Mouse (Mus musculus) B cell, adult 62 days (primary cell): ENCODE measurements around the gene Mcee. TPM values are rescaled to one million over a fixed set of nuclear protein-coding genes. Genes with fewer than 3 reads are reported as not detected.

Experiments used
- total RNA-seq: library from RNA; stranded (reverse); gene quantifications from 4 replicates; pipeline ENCODE4 v1.2.4, GENCODE M21; 2023

Gene Mcee
- total RNA-seq, result 6.9 to 14.9 TPM (median 9.7 TPM) in 4 replicates

DNA sequence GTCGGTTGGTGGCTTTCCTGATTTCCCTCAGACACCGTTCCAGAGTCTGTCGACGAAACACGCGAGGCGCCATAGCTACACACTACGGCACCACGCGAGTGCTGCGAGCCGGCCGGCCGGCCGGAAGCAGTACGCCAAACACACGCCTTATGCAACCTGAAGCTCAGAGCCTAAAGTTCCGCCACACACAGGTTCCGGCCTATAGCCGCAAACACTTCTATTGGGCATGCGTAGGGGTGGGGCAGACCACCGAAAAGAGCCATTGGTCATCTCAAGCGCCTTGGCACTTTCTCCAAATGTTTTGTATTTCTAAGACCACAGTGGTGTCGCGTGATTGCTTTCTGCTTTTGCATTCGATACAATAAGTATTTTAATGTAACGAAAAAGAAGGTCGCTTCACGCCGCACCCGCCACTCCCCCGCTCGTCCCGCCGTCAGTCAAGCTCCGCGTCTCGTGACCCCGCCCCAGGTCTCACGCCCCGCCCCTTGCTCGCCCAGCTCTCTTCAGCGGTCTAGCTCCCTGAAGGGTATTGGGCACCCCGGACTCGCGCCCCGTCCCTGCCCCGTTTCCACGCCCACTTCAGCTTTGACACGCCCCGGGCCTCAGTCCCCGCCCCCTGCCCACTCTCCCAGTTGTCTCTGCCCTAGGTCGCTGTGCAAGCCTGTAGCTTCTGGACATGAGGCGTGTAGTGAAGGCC lies at the start of gene Mcee, which contains the start of gene Mphosph10:
Gene Mcee, plus strand, starts transcription at position 486 of the 697 bp plus-strand sequence.
Gene Mphosph10, minus strand, starts transcription at position 147 of the 697 bp plus-strand sequence.

DNA sequence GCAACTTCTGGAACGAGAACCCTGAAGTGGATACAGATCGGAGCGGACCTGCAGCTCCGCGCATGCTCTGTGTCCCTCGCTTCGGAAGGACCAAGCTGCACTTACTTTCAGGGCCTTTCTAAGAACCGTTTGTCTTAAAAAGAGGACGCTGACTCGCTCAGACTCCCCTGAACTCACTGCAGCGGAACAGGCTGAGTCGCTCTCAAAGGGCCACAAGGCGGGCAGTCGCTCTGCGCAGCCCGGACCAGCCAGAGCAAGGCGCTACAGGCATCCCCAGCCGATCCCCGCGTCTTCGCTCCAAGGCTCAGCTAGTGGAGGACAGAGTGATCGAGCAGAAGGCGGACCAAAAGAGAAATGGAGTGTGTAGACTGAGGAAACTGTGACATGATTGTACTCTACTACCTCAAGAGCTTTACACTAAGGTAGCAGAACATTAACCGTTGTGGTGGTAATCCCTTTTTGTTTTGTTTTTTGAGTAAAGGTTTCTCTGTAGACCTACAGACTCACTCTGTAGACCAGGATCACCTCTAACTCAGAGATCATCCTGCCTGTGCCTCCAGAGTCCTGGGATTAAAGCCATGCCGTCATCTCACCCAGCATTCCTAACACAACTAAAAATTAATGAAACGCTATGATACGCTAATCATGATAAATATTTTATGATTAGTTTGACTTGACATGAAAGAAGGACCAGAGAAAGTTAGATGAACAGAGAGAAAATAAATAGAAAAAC lies 18.4 kb upstream of the Mcee start, which contains the start of gene Fan1:
Gene Fan1, minus strand, starts transcription at position 266 of the 733 bp plus-strand sequence.

Other genes starting within 250 kb of the Mcee start
- gene Trpm1, start 238.8 kb upstream of the Mcee start, total RNA-seq, result 1.1 TPM in 1 of 4 replicates, not detected in the others
- 11.4 to 14.3 TPM (median 12.4 TPM) in 4 replicates for gene Mtmr10, start 105.0 kb upstream of the Mcee start, total RNA-seq
- 8.5 to 10.7 TPM (median 10.5 TPM) in 4 replicates for gene Fan1, start 18.5 kb upstream of the Mcee start, total RNA-seq
- gene Mphosph10, start 339 bp upstream of the Mcee start, total RNA-seq, result 46.1 to 55.3 TPM (median 51.8 TPM) in 4 replicates
- not detected in 4 replicates for gene Apba2, start 109.1 kb downstream of the Mcee start, total RNA-seq